Mouse (Mus musculus) CH12.LX (cell line): ENCODE measurements around the gene 1700113H08Rik. TPM values are rescaled to one million over a fixed set of nuclear protein-coding genes. Genes with fewer than 3 reads are reported as not detected.

ENCODE experiments used
- DNase-seq: peaks from one replicate; pipeline ENCODE4 v3.0.0-alpha.2; 2013; ENCODE audit errors: extremely low read depth
- H3K27ac ChIP-seq: 2 replicates; pipeline ENCODE4 v1.5.1; 2012; ENCODE audit warnings: low read depth, mild to moderate bottlenecking, control low read depth, moderate library complexity; ENCODE audit not compliant: insufficient read depth
- H3K27me3 ChIP-seq: replicated peaks from 2 replicates; pipeline ENCODE3; 2012; ENCODE audit warnings: inconsistent platforms
- H3K36me3 ChIP-seq, 2 experiments: replicated peaks in 1 of 2; 2 replicates each; pipeline versions ENCODE3 to v1.6.1; 2012; ENCODE audit warnings: inconsistent platforms in 1 of 2, low read length in 1 of 2, mild to moderate bottlenecking in 1 of 2, mixed read lengths in 1 of 2, moderate library complexity in 1 of 2; ENCODE audit not compliant: control insufficient read depth in 1 of 2, insufficient read depth in 1 of 2
- H3K4me1 ChIP-seq, 2 experiments: 2 replicates each; pipeline ENCODE4 v1.6.1; 2012; ENCODE audit warnings: inconsistent platforms in 1 of 2, moderate library complexity in 1 of 2; ENCODE audit not compliant: insufficient read depth in 2 of 2, control insufficient read depth in 1 of 2
- H3K4me2 ChIP-seq: 2 replicates; pipeline ENCODE4 v1.6.1; 2012; ENCODE audit warnings: low read depth, mild to moderate bottlenecking, control low read depth; ENCODE audit not compliant: poor library complexity, insufficient read depth, severe bottlenecking
- H3K4me3 ChIP-seq, 3 experiments: fragments of 150-350 bp in 1 of 3; sonication (generic) in 1 of 3; replicated peaks in 1 of 3; 2 replicates each; pipeline versions ENCODE3 to v1.5.1; 2011 to 2012; ENCODE audit warnings: low read depth in 2 of 3, low read length in 2 of 3, mild to moderate bottlenecking in 2 of 3, moderate library complexity in 2 of 3, control low read depth in 1 of 3, improper control_type of control experiment in 1 of 3, inconsistent platforms in 1 of 3, mixed read lengths in 1 of 3; ENCODE audit not compliant: poor library complexity in 1 of 3
- H3K79me2 ChIP-seq: replicated peaks from 2 replicates; pipeline ENCODE4 v1.6.1; 2012; ENCODE audit warnings: mild to moderate bottlenecking, moderate library complexity; ENCODE audit not compliant: control insufficient read depth, poor library complexity, insufficient read depth, severe bottlenecking; ENCODE audit errors: extremely low read depth
- H3K9ac ChIP-seq: 2 replicates; pipeline ENCODE4 v1.6.1; 2012; ENCODE audit warnings: low read depth, mild to moderate bottlenecking, control low read depth, moderate library complexity; ENCODE audit not compliant: insufficient read depth
- H3K9me3 ChIP-seq: replicated peaks from 2 replicates; pipeline ENCODE3; 2012; ENCODE audit warnings: low read length, inconsistent platforms, mixed read lengths
- CHD2 ChIP-seq: IDR thresholded peaks from 2 replicates; pipeline ENCODE4 v1.6.1; 2011; ENCODE audit warnings: low read length, improper control_type of control experiment
- CTCF ChIP-seq, 2 experiments: IDR thresholded peaks in 1 of 2; conservative IDR thresholded peaks in 1 of 2; 2 replicates each; pipeline ENCODE4 v1.5.1; 2011 to 2012; ENCODE audit warnings: low read depth in 2 of 2, low read length in 2 of 2, improper control_type of control experiment in 1 of 2, inconsistent platforms in 1 of 2, mild to moderate bottlenecking in 1 of 2, moderate library complexity in 1 of 2
- E2F4 ChIP-seq: IDR thresholded peaks from 2 replicates; pipeline ENCODE4 v1.6.1; 2011; ENCODE audit warnings: low read depth, low read length, improper control_type of control experiment; ENCODE audit not compliant: insufficient replicate concordance
- ELF1 ChIP-seq: IDR thresholded peaks from 2 replicates; pipeline ENCODE4 v1.6.1; 2014; ENCODE audit warnings: low read depth, mild to moderate bottlenecking, inconsistent platforms, low read length, improper control_type of control experiment
- ETS1 ChIP-seq: conservative IDR thresholded peaks from 2 replicates; pipeline ENCODE4 v1.6.1; 2012; ENCODE audit warnings: low read depth, mild to moderate bottlenecking, inconsistent platforms, low read length, improper control_type of control experiment, moderate library complexity
- IRF4 ChIP-seq: IDR thresholded peaks from 2 replicates; pipeline ENCODE4 v1.6.1; 2014; ENCODE audit warnings: low read depth, mild to moderate bottlenecking, inconsistent platforms, low read length, improper control_type of control experiment
- JUN ChIP-seq: IDR thresholded peaks from 2 replicates; pipeline ENCODE4 v1.6.1; 2011; ENCODE audit warnings: low read depth, mild to moderate bottlenecking, low read length, improper control_type of control experiment, moderate library complexity; ENCODE audit not compliant: insufficient read depth
- MAFK ChIP-seq: IDR thresholded peaks from 2 replicates; pipeline ENCODE4 v1.6.1; 2011; ENCODE audit warnings: low read length, improper control_type of control experiment; ENCODE audit not compliant: insufficient replicate concordance
- MAX ChIP-seq: IDR thresholded peaks from 2 replicates; pipeline ENCODE4 v1.6.1; 2011; ENCODE audit warnings: low read length, improper control_type of control experiment
- MAZ ChIP-seq: IDR thresholded peaks from 2 replicates; pipeline ENCODE4 v1.6.1; 2012; ENCODE audit warnings: low read depth, mild to moderate bottlenecking, inconsistent platforms, low read length, improper control_type of control experiment, moderate library complexity
- MXI1 ChIP-seq: IDR thresholded peaks from 2 replicates; pipeline ENCODE4 v1.6.1; 2011; ENCODE audit warnings: mild to moderate bottlenecking, low read depth, low read length, improper control_type of control experiment
- MYC ChIP-seq: IDR thresholded peaks from 2 replicates; pipeline ENCODE4 v1.6.1; 2011; ENCODE audit warnings: low read depth, mild to moderate bottlenecking, improper control_type of control experiment, low read length
- POLR2AphosphoS2 ChIP-seq: IDR thresholded peaks from 2 replicates; pipeline ENCODE4 v1.6.1; 2011; ENCODE audit warnings: low read depth, low read length, improper control_type of control experiment
- RCOR1 ChIP-seq: conservative IDR thresholded peaks from 2 replicates; pipeline ENCODE4 v1.6.1; 2012; ENCODE audit warnings: low read depth, mild to moderate bottlenecking, inconsistent platforms, low read length, improper control_type of control experiment
- SIN3A ChIP-seq: IDR thresholded peaks from 2 replicates; pipeline ENCODE4 v1.6.1; 2012; ENCODE audit warnings: low read length, improper control_type of control experiment, inconsistent platforms
- TBP ChIP-seq: conservative IDR thresholded peaks from 2 replicates; pipeline ENCODE4 v1.6.1; 2011; ENCODE audit warnings: low read depth, low read length, improper control_type of control experiment
- USF2 ChIP-seq: conservative IDR thresholded peaks from 2 replicates; pipeline ENCODE4 v1.6.1; 2011; ENCODE audit warnings: low read depth, low read length, improper control_type of control experiment
- ZC3H11A ChIP-seq: IDR thresholded peaks from 2 replicates; pipeline ENCODE4 v1.6.1; 2012; ENCODE audit warnings: low read depth, mild to moderate bottlenecking, inconsistent platforms, low read length, improper control_type of control experiment
- ZKSCAN1 ChIP-seq: IDR thresholded peaks from 2 replicates; pipeline ENCODE4 v1.6.1; 2012; ENCODE audit warnings: low read depth, inconsistent platforms, low read length, improper control_type of control experiment, borderline replicate concordance
- ZMIZ1 ChIP-seq: IDR thresholded peaks from 2 replicates; pipeline ENCODE4 v1.6.1; 2012; ENCODE audit warnings: low read depth, mild to moderate bottlenecking, inconsistent platforms, low read length, improper control_type of control experiment
- ZNF384 ChIP-seq: IDR thresholded peaks from 2 replicates; pipeline ENCODE4 v1.6.1; 2012; ENCODE audit warnings: low read depth, low read length, improper control_type of control experiment, inconsistent platforms
- dilution Hi-C: fragments of 300-500 bp; cut with MboI; formaldehyde crosslinking; loops from 2 replicates; pipeline ENCODE4 v1.14.3; 2020; ENCODE audit warnings: low sequenced_read_pairs; ENCODE audit not compliant: extremely low pct_unique_long_range_greater_than_20kb, extremely low pct_ligation_motif_present
- in situ Hi-C: fragments of 300-500 bp; cut with MboI; formaldehyde crosslinking; loops from 3 replicates; pipeline ENCODE4 v1.14.3; 2019; ENCODE audit warnings: low sequenced_read_pairs, low pct_ligation_motif_present, low pct_unique_long_range_greater_than_20kb, mixed read lengths
- polyA plus RNA-seq: library from polyadenylated mRNA; unstranded; fragments of >175 nt; gene quantifications from 2 replicates; pipeline ENCODE4 v1.2.1, GENCODE M21; 2012; ENCODE audit warnings: low read depth; ENCODE audit not compliant: insufficient read length
- total RNA-seq, 2 experiments: library from RNA; depleted of rRNA; stranded (reverse); fragments of 300-350 nt in 1 of 2; fragments of >200 nt in 1 of 2; gene quantifications; 2 replicates each; pipeline ENCODE4 v1.2.3; 2012 to 2014

1700113H08Rik gene
- total and polyA plus RNA-seq, 3 experiments, result not detected

- in situ Hi-C loops, result no loop called here
- dilution Hi-C loops, result no loop called here
- no peak overlapping the region for H3K4me2 ChIP-seq
- H3K9ac ChIP-seq, result no peak overlapping the region
- H3K36me3 ChIP-seq, result no peaks in the 10 kb centered on the region
- TF ChIP-seq MAFK (no peak), E2F4 (no peak), ZC3H11A (no peak), MAX (no peak), USF2 (no peak), CHD2 (no peak), MAZ (no peak), POLR2AphosphoS2 (no peak), RCOR1 (no peak)
- no peaks in the 10 kb centered on the region for H3K9me3 ChIP-seq
- H3K4me3 ChIP-seq, result no peak overlapping the region
- H3K4me1 ChIP-seq, result no peaks in the 10 kb centered on the region
- H3K27me3 ChIP-seq, result no peaks in the 10 kb centered on the region
- no peak for DNase-seq
- no peak overlapping the region for H3K27ac ChIP-seq
- H3K79me2 ChIP-seq, result no peaks in the 10 kb centered on the region
Measured at GRCm38 (mm10) chr10:87271724-87272123, 213.9 kb downstream of the 1700113H08Rik start.

- Histone ChIP-seq H3K4me2 (no peak overlapping the region), H3K4me1 (no peaks in the 10 kb centered on the region), H3K36me3 (no peaks in the 10 kb centered on the region), H3K4me3 (no peak overlapping the region), H3K9me3 (no peaks in the 10 kb centered on the region), H3K27ac (no peak overlapping the region), H3K9ac (no peak overlapping the region), H3K27me3 (no peaks in the 10 kb centered on the region), H3K79me2 (no peaks in the 10 kb centered on the region)
- in situ Hi-C loops, result no loop called here
- no peak for DNase-seq
- no peak for TF ChIP-seq E2F4
- TF ChIP-seq TBP, result no peak
- no peak for TF ChIP-seq ZMIZ1
- TF ChIP-seq MYC, result no peak
- TF ChIP-seq JUN, result no peak
- TF ChIP-seq MAZ, result no peak
- TF ChIP-seq SIN3A, result no peak
- no peak for TF ChIP-seq IRF4
- TF ChIP-seq MXI1, result no peak
- no peak for TF ChIP-seq CHD2
- no peak for TF ChIP-seq ETS1
- TF ChIP-seq ZNF384, result no peak
- TF ChIP-seq ZKSCAN1, result no peak
- TF ChIP-seq CTCF (conservative IDR thresholded peaks at IDR 0.05 in 1 of 2, IDR thresholded peaks at IDR 0.05 in 1 of 2; ENCODE audit: low read depth in 2 of 2, low read length in 2 of 2), result no peak
- TF ChIP-seq ELF1, result no peak
- dilution Hi-C loops, result no loop called here
Measured at GRCm38 (mm10) chr10:87272133-87272622, 214.3 kb downstream of the 1700113H08Rik start.
